Mouse (Mus musculus) intestine, postnatal 0 days (tissue): Measurements from ENCODE around the gene Gxylt1. TPM values are rescaled to one million over a fixed set of nuclear protein-coding genes. Genes with fewer than 3 reads are reported as not detected.

Source experiments
- ATAC-seq: fragments of 200-750 bp; cut with Nextera tagmentation; 2 replicates; pipeline ENCODE4 v1.8.0; 2017; ENCODE audit warnings: mild to moderate bottlenecking, moderate TSS enrichment, moderate library complexity
- H3K27ac ChIP-seq: fragments of 300-500 bp; sonication (generic); 2 replicates; pipeline ENCODE4 v1.5.1; 2014; ENCODE audit warnings: mild to moderate bottlenecking, low read depth, low read length, moderate library complexity
- H3K27me3 ChIP-seq: fragments of 300-500 bp; sonication (generic); replicated peaks from 2 replicates; pipeline ENCODE4 v1.6.1; 2014; ENCODE audit warnings: low read length, mixed read lengths; ENCODE audit not compliant: control insufficient read depth, insufficient read depth
- H3K36me3 ChIP-seq: fragments of 300-500 bp; sonication (generic); 2 replicates; pipeline ENCODE4 v1.6.1; 2014; ENCODE audit warnings: mild to moderate bottlenecking, moderate library complexity; ENCODE audit not compliant: control insufficient read depth, insufficient read depth
- H3K4me1 ChIP-seq: fragments of 300-500 bp; sonication (generic); replicated peaks from 2 replicates; pipeline ENCODE4 v1.6.1; 2014; ENCODE audit warnings: antibody characterized with exemption, low read length, mixed read lengths; ENCODE audit not compliant: control insufficient read depth, insufficient read depth
- H3K4me2 ChIP-seq: fragments of 300-500 bp; sonication (generic); replicated peaks from 2 replicates; pipeline ENCODE4 v1.6.1; 2014; ENCODE audit warnings: low read depth, mild to moderate bottlenecking, moderate library complexity
- H3K4me3 ChIP-seq: fragments of 300-500 bp; sonication (generic); 2 replicates; pipeline ENCODE4 v1.5.1; 2014; ENCODE audit warnings: low read depth, low read length
- H3K9ac ChIP-seq: fragments of 300-500 bp; sonication (generic); 2 replicates; pipeline ENCODE4 v1.6.1; 2014; ENCODE audit warnings: mild to moderate bottlenecking, low read depth, low read length
- H3K9me3 ChIP-seq: fragments of 300-500 bp; sonication (generic); 2 replicates; pipeline ENCODE4 v1.6.1; 2016; ENCODE audit warnings: mixed run types; ENCODE audit not compliant: control insufficient read depth
- CTCF ChIP-seq: sonication (generic); IDR thresholded peaks from 2 replicates; pipeline ENCODE4 v1.5.1; 2016; ENCODE audit warnings: low read depth, mild to moderate bottlenecking, control low read depth, antibody characterized with exemption, moderate library complexity
- WGBS: fragments of 180-500 bp; shearing (Covaris S2); extraction: QIAGEN DNeasy Blood & Tissue Kit; methylation state at CpG from one replicate; pipeline ENCODE4 v1.1.7; 2014; 5-methylcytosine and 5-hydroxymethylcytosine counted together
- polyA plus RNA-seq: library from polyadenylated mRNA; unstranded; fragments of >200 nt; fragmentation: Nextera tagmentation; extraction: Ambion mirVana; gene quantifications from 2 replicates; pipeline ENCODE4 v1.2.1, GENCODE M21; 2015

Gene Gxylt1
- polyA plus RNA-seq, 1 experiment from 2014 or later, result 4.9 TPM

DNA sequence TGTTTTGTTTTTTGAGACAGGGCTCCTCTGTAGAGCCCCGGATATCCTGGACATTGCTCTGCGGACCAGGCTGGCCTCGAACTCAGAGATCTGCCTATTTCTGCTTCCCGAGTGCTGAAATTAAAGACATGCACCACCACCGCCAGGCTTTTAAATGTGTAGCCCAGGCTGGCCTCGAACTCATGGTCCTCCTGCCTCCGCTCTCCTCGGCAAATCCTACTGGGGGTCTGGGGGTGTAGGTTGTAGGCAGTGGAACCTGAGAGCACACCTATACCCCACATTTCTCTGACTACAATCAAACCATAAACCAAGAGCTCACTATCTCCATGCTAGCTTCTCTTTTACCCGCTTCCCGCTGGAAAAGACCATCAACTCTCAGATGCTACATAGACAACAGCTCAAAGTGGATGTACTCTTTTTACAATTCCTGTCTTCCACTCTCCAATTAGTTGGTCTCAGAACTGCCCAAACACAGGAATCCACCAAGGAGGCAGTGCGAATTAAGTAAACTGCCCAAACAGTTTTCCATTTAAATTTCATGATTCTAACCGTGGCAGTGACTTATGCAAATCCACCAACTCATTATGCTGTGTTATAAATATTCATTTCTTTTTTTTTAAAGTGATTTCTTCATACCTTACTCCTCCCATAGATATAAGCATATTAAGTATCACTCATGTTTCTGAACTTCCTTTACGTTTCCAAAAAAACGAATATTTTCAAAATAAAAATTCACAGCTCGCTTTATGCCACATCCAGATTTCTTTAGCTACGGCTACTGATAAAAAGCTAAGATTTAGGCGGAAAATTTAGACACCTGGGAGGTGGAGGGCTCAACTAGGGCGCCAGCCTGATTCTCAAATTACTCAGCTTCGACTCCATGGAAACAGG is 946 bp downstream of the Gxylt1 start:
- Histone ChIP-seq H3K4me2 (peak overlapping the region; percentile 75), H3K36me3 (0 out of 2 replicates have a peak, but pooled peaks cover 5% of the 10 kb centered on the region), H3K9me3 (no peaks in the 10 kb centered on the region), H3K4me1 (0 out of 2 replicates have a peak, but pooled peaks cover 6% of the 10 kb centered on the region), H3K4me3 (peak overlapping the region; percentile 79), H3K9ac (peak overlapping the region; percentile 86), H3K27ac (peak overlapping the region; percentile 91), H3K27me3 (no peaks in the 10 kb centered on the region)
- no peak for ATAC-seq
- no peak for TF ChIP-seq CTCF
- 37% methylated on average over 19 of the region's 19 CpGs for WGBS

DNA sequence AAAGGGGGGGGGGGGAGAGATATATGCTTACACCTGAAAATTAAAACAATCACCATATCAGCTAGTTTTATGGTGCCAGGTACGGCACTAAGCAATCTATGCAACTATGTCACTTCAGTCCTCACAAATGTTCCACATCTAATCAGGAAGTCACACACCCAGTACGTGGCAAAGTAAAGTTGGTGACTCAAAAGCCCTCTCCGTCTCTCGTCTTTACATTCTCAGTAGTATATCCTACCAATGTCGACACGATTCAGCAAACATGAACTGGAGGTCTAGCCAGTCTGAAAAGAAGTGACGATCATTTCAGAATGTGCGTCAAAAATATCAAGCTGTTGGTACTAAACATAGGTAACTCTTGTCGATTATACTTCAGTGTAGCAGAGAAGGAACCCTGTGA is 2.0 kb downstream of the Gxylt1 start:
- no peak for TF ChIP-seq CTCF
- Histone ChIP-seq H3K4me3 (no peak overlapping the region), H3K9ac (no peak overlapping the region), H3K27me3 (no peaks in the 10 kb centered on the region), H3K36me3 (0 out of 2 replicates have a peak, but pooled peaks cover 5% of the 10 kb centered on the region), H3K9me3 (no peaks in the 10 kb centered on the region), H3K4me2 (peak overlapping the region; percentile 75), H3K4me1 (0 out of 2 replicates have a peak, but pooled peaks cover 6% of the 10 kb centered on the region), H3K27ac (peak overlapping the region; percentile 65)
- ATAC-seq, result no peak; the same call in 1 of the 2 replicates
- 42% methylated on average over 9 of the region's 9 CpGs for WGBS

DNA sequence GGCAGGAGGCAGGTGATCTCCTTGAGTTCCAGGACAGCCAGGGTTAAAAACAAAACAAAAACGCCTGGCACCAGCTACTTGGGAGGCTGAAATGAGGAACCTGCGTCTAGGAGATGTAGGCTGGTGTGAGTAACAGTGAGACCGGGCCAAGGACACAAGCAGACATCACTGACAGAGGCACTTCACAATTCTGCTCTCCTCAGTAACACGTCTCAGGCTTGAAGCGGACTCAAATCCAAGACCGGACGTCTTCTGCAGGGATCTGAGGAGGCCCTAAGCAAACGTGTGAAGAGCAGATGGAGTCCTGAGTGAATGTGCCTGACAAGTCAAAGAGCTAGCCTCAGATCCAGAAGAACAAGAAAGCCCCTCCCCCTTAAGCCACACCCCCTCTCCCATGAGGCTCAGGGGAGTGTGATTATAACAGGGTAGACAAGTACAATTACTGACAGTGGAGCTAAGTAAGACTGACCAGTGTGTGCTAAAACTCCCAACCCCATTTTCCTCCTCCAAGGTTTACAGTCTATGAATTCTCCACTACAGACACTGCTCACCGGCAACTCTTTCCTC is 4.6 kb downstream of the Gxylt1 start:
- 74% methylated on average over 9 of the region's 9 CpGs for WGBS
- H3K4me1 ChIP-seq, result 0 out of 2 replicates have a peak, but pooled peaks cover 4% of the 10 kb centered on the region
- no peak overlapping the region for H3K27ac ChIP-seq
- no peak overlapping the region for H3K4me2 ChIP-seq
- no peaks in the 10 kb centered on the region for H3K27me3 ChIP-seq
- H3K4me3 ChIP-seq, result no peak overlapping the region
- no peak for TF ChIP-seq CTCF
- H3K9ac ChIP-seq, result no peak overlapping the region
- no peak for ATAC-seq
- H3K9me3 ChIP-seq, result no peaks in the 10 kb centered on the region
- 0 out of 2 replicates have a peak, but pooled peaks cover 5% of the 10 kb centered on the region for H3K36me3 ChIP-seq

DNA sequence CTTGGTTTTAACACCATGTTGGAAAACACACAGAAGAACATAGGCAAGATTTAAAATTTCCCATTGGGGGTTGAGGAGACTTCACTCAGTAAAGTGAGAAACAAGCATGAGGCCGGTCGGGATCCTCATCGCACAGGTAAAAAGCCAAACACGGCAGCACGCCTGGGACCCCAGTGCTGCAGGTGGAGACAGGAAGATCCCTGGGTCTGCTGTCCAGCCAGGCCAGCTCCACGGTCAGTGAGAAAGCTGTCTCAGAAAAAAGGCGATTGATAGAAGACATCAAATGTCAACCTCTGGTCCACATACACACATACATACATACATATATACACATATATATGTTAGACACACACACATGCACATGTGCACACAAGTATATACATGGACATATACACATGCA is 5.4 kb downstream of the Gxylt1 start:
- H3K36me3 ChIP-seq, result 0 out of 2 replicates have a peak, but pooled peaks cover 5% of the 10 kb centered on the region
- ATAC-seq, result no peak
- no peak overlapping the region for H3K9ac ChIP-seq
- H3K4me3 ChIP-seq, result no peak overlapping the region
- TF ChIP-seq CTCF, result no peak
- H3K9me3 ChIP-seq, result no peaks in the 10 kb centered on the region
- WGBS, result 94% methylated on average over 7 of the region's 7 CpGs
- H3K27ac ChIP-seq, result no peak overlapping the region
- 0 out of 2 replicates have a peak, but pooled peaks cover 4% of the 10 kb centered on the region for H3K4me1 ChIP-seq
- H3K27me3 ChIP-seq, result no peaks in the 10 kb centered on the region
- H3K4me2 ChIP-seq, result no peak overlapping the region

DNA sequence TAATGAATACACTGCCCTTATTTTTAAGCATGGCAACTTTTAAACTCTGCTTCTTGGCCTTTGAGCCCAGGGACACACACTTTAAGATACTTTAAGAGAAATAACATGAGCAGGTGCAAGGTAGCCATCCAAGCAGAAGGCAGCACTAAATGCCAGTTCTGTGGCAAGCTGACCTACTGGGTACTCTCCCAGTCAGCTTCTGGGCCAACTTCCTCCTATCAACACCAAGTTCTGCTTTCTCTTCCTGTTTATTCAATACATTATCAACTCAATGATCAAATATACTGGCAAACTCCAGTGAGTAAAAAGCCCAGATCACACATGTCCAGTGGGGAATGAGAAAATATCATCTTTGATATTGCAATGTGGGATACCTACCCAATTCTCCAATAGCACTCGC is 7.0 kb downstream of the Gxylt1 start:
- 94% methylated on average over 1 of the region's 1 CpGs for WGBS
- Histone ChIP-seq H3K4me2 (no peak overlapping the region), H3K9ac (no peak overlapping the region), H3K27ac (no peak overlapping the region), H3K9me3 (no peaks in the 10 kb centered on the region), H3K27me3 (no peaks in the 10 kb centered on the region), H3K36me3 (0 out of 2 replicates have a peak, but pooled peaks cover 5% of the 10 kb centered on the region), H3K4me3 (no peak overlapping the region), H3K4me1 (0 out of 2 replicates have a peak, but pooled peaks cover 4% of the 10 kb centered on the region)
- ATAC-seq, result no peak
- no peak for TF ChIP-seq CTCF

DNA sequence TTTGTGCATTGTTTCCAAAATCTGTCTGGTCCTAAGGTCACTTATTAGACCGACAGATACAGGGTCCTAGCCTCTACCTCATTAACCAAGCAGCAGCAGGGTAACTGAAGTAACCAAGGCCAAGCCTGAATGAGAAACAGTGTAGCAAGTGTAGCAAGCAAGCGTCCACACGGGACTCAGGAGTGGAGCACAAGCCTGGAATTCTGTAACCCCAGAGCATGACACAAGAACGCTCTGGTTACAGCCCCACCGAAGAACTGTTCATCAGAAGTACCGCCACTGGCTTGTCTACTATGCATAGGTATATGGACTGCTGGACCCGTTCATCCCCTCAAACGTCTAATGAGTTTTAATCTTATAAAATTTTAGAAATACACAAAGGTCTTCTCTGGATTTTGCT is 7.5 kb downstream of the Gxylt1 start:
- H3K27ac ChIP-seq, result no peak overlapping the region
- no peaks in the 10 kb centered on the region for H3K27me3 ChIP-seq
- WGBS, result 68% methylated on average over 8 of the region's 8 CpGs
- no peak overlapping the region for H3K9ac ChIP-seq
- 0 out of 2 replicates have a peak, but pooled peaks cover 3% of the 10 kb centered on the region for H3K4me1 ChIP-seq
- TF ChIP-seq CTCF, result no peak
- 0 out of 2 replicates have a peak, but pooled peaks cover 5% of the 10 kb centered on the region for H3K36me3 ChIP-seq
- no peak overlapping the region for H3K4me3 ChIP-seq
- ATAC-seq, result no peak
- H3K4me2 ChIP-seq, result no peak overlapping the region
- no peaks in the 10 kb centered on the region for H3K9me3 ChIP-seq
